In the genomic region with DNA sequence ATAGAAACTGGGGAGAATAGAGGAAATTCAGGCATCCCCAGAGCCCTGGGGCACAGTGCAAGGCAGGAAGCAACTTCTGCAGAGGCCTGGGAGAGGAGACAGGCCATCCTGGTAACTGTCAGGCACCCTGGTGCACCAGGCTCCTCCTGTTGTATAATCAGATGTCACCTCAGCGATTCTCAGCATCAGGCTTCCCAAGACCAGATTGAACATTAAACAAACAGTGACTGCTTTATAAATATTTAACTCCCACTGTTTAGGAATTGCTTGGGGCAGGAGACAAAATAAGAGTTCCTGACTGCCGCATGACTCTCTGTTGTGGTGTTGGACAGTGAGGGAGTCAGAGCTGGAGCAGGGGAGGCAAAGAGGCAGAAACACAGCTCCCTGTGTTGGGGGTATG, we compare ENCODE assay signal across 17 mouse cellular contexts.
DNase-seq lines count a peak whose midpoint lies in the region; ATAC-seq lines count a peak whose summit lies in the region.
"Had no signal": no experiment of that assay in that cellular context is flagged by ENCODE, and none has a peak within 500 bp of the region (broad histone marks: within the 10 kb centered on the region; RNA-seq: fewer than 3 reads in every experiment).

No protein-coding gene starts in this region.

- H3K27ac ChIP-seq in intestine, embryonic 15.5 days, result 0 out of 2 replicates have a peak overlapping the region, but pooled peaks have one; percentile 23
- H3K27ac ChIP-seq: embryonic facial prominence, embryonic 12.5 days; gastrocnemius, adult 2 months; heart, embryonic 10.5 days; neural tube, embryonic 12.5 days had no signal

- H3K4me2 ChIP-seq in intestine, embryonic 15.5 days (replicated peaks), result no peak overlapping the region
- H3K4me2 ChIP-seq: embryonic facial prominence, embryonic 12.5 days; neural tube, embryonic 12.5 days had no signal

- H3K9me3 ChIP-seq in intestine, embryonic 15.5 days, result no peaks in the 10 kb centered on the region
- H3K9me3 ChIP-seq: embryonic facial prominence, embryonic 12.5 days; heart, embryonic 10.5 days; megakaryocyte, embryonic 14.5 days; neural tube, embryonic 12.5 days had no signal

- H3K27me3 ChIP-seq in intestine, embryonic 15.5 days (replicated peaks), result no peaks in the 10 kb centered on the region
- H3K27me3 ChIP-seq: embryonic facial prominence, embryonic 12.5 days; megakaryocyte, embryonic 14.5 days; neural tube, embryonic 12.5 days had no signal

- H3K4me3 ChIP-seq in intestine, embryonic 15.5 days (replicated peaks), result no peak overlapping the region
- H3K4me3 ChIP-seq: embryonic facial prominence, embryonic 12.5 days; gastrocnemius, adult 2 months; heart, embryonic 10.5 days; megakaryocyte, embryonic 14.5 days; neural tube, embryonic 12.5 days had no signal

- ATAC-seq in intestine, embryonic 15.5 days, result peak; percentile 60; the same call in 1 of the 2 replicates
- ATAC-seq: inflammation-experienced regulatory T-cells, adult 6 months had no signal

- H3K9ac ChIP-seq in intestine, embryonic 15.5 days, result no peak overlapping the region
- H3K9ac ChIP-seq: embryonic facial prominence, embryonic 12.5 days; neural tube, embryonic 12.5 days had no signal

- WGBS in intestine, embryonic 15.5 days, result 26% methylated on average over 2 of the region's 2 CpGs

- H3K36me3 ChIP-seq in intestine, embryonic 15.5 days, result no peaks in the 10 kb centered on the region
- H3K36me3 ChIP-seq: embryonic facial prominence, embryonic 12.5 days; heart, embryonic 10.5 days; neural tube, embryonic 12.5 days had no signal

- peaks cover 25% of the 10 kb centered on the region for H3K4me1 ChIP-seq in intestine, embryonic 15.5 days (replicated peaks)

- DNase-seq in kidney, adult 18-20 months, result peak; percentile 67
- peak; percentile 64 to 85 for DNase-seq in kidney, postnatal 25 days
- peak; percentile 25 for DNase-seq in lung, postnatal 25 days (ENCODE audit: low spot score)
- no peak for DNase-seq in urinary bladder, postnatal 4 days (ENCODE audit: low spot score in 2 of 2)
- no peak for DNase-seq in right cerebral cortex, postnatal 25 days
- no peak for DNase-seq in heart, adult 18-20 months
- DNase-seq: cerebellum, adult 11 months; cerebellum, postnatal 36 days; gastrocnemius, adult 2 months; heart, postnatal 4 days; layer of hippocampus, postnatal 36 days had no signal

Comparison
In these comparisons a context has a peak if more than half of its experiments do, and no peak if none do; other contexts are left out.
1. DNase-seq: peak in kidney, adult 18-20 months (single experiment), kidney, postnatal 25 days (2 of 2) and lung, postnatal 25 days (single experiment); none in urinary bladder, postnatal 4 days (0 of 2), right cerebral cortex, postnatal 25 days (single experiment) and heart, adult 18-20 months (0 of 2).